Mouse (Mus musculus): ENCODE data around the gene Srgap3.

DNA sequence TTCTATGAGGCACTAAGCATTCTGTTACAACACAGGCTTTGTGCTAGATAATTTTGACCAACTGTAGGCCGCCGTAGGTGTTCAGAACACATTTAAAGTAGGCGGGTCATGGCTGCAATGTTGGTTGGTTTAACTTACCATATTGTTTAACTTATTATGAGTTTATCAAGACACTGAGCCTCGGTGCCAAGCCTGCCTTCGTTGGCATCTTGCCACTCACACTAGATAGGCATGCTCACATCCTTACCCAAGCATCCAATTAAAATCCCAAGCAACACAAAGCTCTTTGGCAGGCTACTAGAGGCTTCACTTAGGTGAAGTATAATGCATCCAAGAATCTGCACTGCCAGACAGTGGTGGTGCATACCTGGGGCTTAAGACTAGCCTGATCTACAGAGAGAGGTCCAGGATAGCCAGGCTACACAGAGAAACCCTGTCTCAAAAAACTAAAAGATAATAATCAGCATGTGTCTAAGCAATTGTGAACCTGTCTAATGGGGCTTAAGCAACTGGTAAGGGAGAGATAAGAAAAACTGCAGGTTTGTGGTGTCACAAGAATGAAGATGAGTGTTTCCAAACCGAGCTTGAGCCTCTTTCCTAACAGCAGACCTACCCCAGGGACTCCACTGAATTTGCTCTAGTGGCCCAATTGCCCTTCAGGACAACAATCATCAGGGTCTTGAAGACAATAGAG, 17.6 kb downstream of the Srgap3 start:
- TF ChIP-seq ZC3H11A (IDR thresholded peaks at IDR 0.05; ENCODE audit: borderline replicate concordance, low read depth, low read length) (no peak), CHD2 (IDR thresholded peaks at IDR 0.05; ENCODE audit: low read depth, low read length) (no peak)
